Mouse (Mus musculus): ENCODE results near the gene AC140267.1. TPM values are rescaled to one million over a fixed set of nuclear protein-coding genes. Genes with fewer than 3 reads are reported as not detected.
A peak's percentile ranks its signal among the peaks of the same experiment; 100 is the strongest.

The AC140267.1 gene
- polyA plus RNA-seq, 1 experiment from 2014 or later: 5.0 TPM

DNA sequence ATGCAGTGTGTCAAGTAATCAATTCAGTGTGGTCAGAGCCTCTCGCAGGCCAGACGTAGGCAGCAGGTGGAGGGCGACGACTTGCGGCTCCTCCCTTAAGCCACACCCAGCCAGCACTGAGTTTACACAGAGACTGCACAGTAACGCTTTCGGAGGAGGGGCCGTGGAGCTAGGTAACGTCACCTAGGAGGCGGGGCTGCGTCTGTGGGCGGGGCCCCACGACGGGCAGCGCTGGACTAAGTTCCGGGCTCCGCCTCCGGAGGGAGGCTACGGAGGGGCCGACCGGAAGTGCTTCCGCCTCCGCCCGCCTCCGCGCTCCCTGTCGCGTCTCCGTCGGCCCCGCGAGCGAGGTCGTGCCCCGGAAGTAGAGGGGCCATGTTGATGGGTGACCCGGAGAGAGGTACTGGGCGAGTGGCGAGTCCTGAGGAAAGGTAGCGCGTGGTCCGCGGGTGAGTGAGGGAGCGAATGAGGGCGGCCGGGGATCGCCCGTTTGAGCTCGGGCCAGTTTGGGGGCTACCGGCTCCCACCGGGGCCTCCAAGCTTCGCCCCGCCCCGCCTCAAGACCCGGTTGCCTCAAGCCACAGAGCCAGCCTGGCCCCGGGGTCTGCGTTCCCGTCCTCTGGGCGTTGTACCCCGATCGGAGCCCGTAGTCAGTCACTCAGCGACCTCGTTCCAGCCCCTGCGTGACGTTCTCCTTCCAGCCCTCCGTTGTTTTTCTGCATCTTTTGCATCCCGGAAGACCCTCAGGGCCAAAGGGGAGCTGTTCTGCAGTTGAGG, 1.7 kb upstream of the AC140267.1 start, which contains the start of gene Mief1:
TSS of gene Mief1 (plus strand) at position 286 of the 777 bp plus-strand sequence.
- Histone ChIP-seq H3K4me1 (peaks cover 31% of the 10 kb centered on the region), H3K4me3 (peak within 1 kb of the TSS; percentile 84), H3K9me3 (replicated peaks) (no peaks in the 10 kb centered on the region), H3K27me3 (ENCODE audit: low read depth, poor library complexity, severe bottlenecking) (peaks cover 12% of the 10 kb centered on the region; the same call in 1 of the 2 replicates), H3K27ac (replicated peaks) (peak within 1 kb of the TSS; percentile 93), H3K36me3 (peaks cover 36% of the 10 kb centered on the region)
- WGBS: under 1% methylated on average over 67 of the region's 67 CpGs
- peak; percentile 97 for DNase-seq (ENCODE audit: low spot score)

- no peaks in the 10 kb centered on the region for H3K27me3 ChIP-seq (ENCODE audit: low read depth, poor library complexity, severe bottlenecking)
- H3K9me3 ChIP-seq (replicated peaks): no peaks in the 10 kb centered on the region
- H3K36me3 ChIP-seq: peaks cover 91% of the 10 kb centered on the region
- WGBS: 91% methylated on average over 12 of the region's 12 CpGs
- DNase-seq (ENCODE audit: low spot score): no peak
- H3K4me1 ChIP-seq: no peaks in the 10 kb centered on the region
- H3K27ac ChIP-seq (replicated peaks): no peak overlapping the region
- H3K4me3 ChIP-seq: no peak overlapping the region
These were observed 12.5 kb downstream of the AC140267.1 start for GRCm38 (mm10) chr15:80248135-80248534.

DNA sequence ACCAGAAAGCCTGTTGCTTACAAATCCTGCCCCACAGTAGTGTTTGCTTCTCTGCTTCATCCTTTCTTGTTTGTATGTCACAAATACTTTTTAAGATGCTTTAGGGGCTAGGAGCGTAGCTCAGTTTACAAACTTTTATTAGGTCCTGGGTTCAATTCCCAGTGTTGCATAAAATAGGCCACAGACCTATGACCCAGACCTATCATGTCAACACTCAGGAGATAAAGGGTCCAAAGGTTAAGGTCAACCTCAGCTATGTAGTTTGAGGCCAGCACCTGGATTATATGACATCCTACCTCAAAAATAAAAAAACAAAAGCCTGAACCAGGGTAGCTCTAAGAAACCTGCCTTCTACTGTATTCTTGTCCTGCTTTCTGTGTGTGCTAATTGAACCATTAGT, 13.0 kb downstream of the AC140267.1 start:
- H3K27me3 ChIP-seq (ENCODE audit: low read depth, poor library complexity, severe bottlenecking): no peaks in the 10 kb centered on the region
- H3K4me3 ChIP-seq: no peak overlapping the region
- no peak for DNase-seq (ENCODE audit: low spot score)
- H3K4me1 ChIP-seq: peaks cover 2% of the 10 kb centered on the region; the same call in 1 of the 2 replicates
- no peaks in the 10 kb centered on the region for H3K9me3 ChIP-seq (replicated peaks)
- no peak overlapping the region for H3K27ac ChIP-seq (replicated peaks)
- WGBS: 94% methylated on average over 1 of the region's 1 CpGs
- H3K36me3 ChIP-seq: peaks cover 91% of the 10 kb centered on the region

DNA sequence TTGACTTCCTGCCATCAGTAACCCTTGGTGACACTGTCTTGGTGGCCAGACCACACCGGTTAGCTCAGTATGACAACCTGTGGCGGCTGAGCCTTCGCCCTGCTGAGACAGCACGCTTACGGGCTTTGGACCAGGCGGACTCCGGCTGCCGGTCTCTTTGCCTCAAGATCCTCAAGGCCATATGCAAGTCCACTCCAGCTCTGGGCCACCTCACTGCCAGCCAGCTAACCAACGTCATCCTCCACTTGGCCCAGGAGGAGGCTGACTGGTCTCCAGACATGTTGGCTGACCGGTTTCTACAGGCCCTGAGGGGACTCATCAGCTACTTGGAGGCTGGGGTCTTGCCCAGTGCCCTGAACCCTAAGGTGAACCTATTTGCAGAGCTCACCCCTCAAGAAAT, 14.0 kb downstream of the AC140267.1 start:
- WGBS: 93% methylated on average over 10 of the region's 10 CpGs
- peaks cover 80% of the 10 kb centered on the region for H3K36me3 ChIP-seq
- no peaks in the 10 kb centered on the region for H3K27me3 ChIP-seq (ENCODE audit: low read depth, poor library complexity, severe bottlenecking)
- no peaks in the 10 kb centered on the region for H3K9me3 ChIP-seq (replicated peaks)
- peaks cover 13% of the 10 kb centered on the region for H3K4me1 ChIP-seq
- no peak overlapping the region for H3K4me3 ChIP-seq
- H3K27ac ChIP-seq (replicated peaks): no peak overlapping the region
- DNase-seq (ENCODE audit: low spot score): no peak

DNA sequence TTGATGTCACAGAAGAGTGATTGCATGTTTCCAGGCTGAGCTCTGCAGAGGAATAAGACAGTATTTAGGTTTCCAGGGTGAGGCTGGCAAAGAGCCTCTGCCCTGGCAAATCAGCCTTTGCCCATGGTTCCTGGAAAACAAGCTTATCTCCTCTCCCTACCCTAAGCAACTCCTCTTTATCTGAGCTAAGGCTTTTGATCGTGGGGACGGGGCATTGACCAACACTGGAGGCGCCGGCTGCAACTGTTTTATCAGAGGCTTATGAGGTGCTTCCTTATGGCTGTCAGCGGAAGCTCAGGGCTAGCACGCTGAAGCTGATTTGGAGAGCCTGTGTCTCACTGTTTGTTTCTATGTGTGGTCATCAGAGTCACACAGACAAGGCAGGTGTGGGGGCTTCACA, 15.0 kb downstream of the AC140267.1 start:
- Histone ChIP-seq H3K27me3 (ENCODE audit: low read depth, poor library complexity, severe bottlenecking) (no peaks in the 10 kb centered on the region), H3K9me3 (replicated peaks) (no peaks in the 10 kb centered on the region), H3K4me3 (no peak overlapping the region), H3K36me3 (peaks cover 73% of the 10 kb centered on the region), H3K27ac (replicated peaks) (no peak overlapping the region), H3K4me1 (peaks cover 15% of the 10 kb centered on the region)
- 93% methylated on average over 6 of the region's 6 CpGs for WGBS
- DNase-seq (ENCODE audit: low spot score): no peak

DNA sequence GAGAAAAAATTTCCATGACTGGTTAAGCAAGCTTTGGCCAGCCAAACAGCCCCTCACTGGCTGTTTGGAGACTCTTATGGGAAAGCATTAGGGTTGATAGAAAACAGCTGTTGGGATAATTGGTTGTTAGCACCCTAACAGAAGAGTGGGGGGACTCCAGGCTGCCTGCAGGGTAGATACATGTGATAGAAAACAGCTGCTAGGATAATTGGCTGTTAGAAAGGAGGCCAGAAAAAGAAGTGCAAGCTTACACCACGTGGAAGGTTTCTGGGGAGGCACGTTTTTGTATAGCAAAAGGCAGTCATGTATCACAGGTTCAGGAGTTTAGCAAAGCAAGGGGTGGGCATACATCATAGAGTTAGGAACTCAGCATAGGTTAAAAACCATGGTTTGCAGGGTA, 17.9 kb downstream of the AC140267.1 start:
- Histone ChIP-seq H3K4me1 (peaks cover 38% of the 10 kb centered on the region), H3K9me3 (replicated peaks) (no peaks in the 10 kb centered on the region), H3K27ac (replicated peaks) (peak overlapping the region; percentile 100), H3K4me3 (no peak overlapping the region), H3K27me3 (ENCODE audit: low read depth, poor library complexity, severe bottlenecking) (no peaks in the 10 kb centered on the region), H3K36me3 (peaks cover 71% of the 10 kb centered on the region)
- WGBS: 48% methylated on average over 2 of the region's 2 CpGs
- DNase-seq (ENCODE audit: low spot score): no peak

- Histone ChIP-seq H3K4me3 (peak overlapping the region; percentile 72), H3K27ac (replicated peaks) (peak overlapping the region; percentile 100), H3K36me3 (peaks cover 71% of the 10 kb centered on the region), H3K27me3 (ENCODE audit: low read depth, poor library complexity, severe bottlenecking) (no peaks in the 10 kb centered on the region), H3K9me3 (replicated peaks) (no peaks in the 10 kb centered on the region), H3K4me1 (peaks cover 42% of the 10 kb centered on the region)
- no peak for DNase-seq (ENCODE audit: low spot score)
- 55% methylated on average over 6 of the region's 6 CpGs for WGBS
These were observed 18.6 kb downstream of the AC140267.1 start for GRCm38 (mm10) chr15:80254207-80254606.

GRCm38 (mm10) chr15:80254847-80255645, 19.4 kb downstream of the AC140267.1 start, which contains the start of gene Atf4:
Gene Atf4, plus strand, starts transcription at chr15:80255184.
- peak; percentile 97 for DNase-seq (ENCODE audit: low spot score)
- Histone ChIP-seq H3K27ac (replicated peaks) (peak within 1 kb of the TSS; percentile 100), H3K36me3 (peaks cover 71% of the 10 kb centered on the region), H3K4me3 (peak within 1 kb of the TSS; percentile 72), H3K9me3 (replicated peaks) (no peaks in the 10 kb centered on the region), H3K4me1 (peaks cover 48% of the 10 kb centered on the region), H3K27me3 (ENCODE audit: low read depth, poor library complexity, severe bottlenecking) (no peaks in the 10 kb centered on the region)
- WGBS: under 1% methylated on average over 62 of the region's 62 CpGs

DNA sequence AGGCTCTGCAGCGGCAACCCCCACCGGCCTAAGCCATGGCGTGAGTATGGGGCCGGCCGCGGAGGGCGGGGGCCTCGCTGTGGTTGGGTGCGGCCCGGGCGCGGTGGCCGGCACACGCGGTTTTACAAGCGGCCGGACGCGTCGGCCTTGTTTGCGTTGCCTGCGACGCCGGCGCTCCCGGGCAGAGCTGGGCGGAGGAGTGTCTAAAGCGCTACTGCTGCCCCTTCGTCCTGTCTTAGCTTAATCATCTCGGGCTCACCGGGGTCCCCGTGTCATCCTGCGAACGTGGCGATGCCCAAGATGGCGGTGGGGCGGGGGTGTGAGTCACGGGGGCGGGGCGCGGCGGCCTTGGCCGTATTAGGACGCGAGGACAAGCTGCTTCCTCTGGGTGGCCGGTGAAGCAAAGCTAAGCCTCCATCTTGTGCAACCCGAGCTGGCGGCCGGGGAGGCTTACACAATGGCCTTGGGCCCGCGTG, 20.0 kb downstream of the AC140267.1 start:
- DNase-seq (ENCODE audit: low spot score): peak; percentile 86
- WGBS: under 1% methylated on average over 51 of the region's 51 CpGs
- peaks cover 71% of the 10 kb centered on the region for H3K36me3 ChIP-seq
- peak overlapping the region; percentile 100 for H3K27ac ChIP-seq (replicated peaks)
- H3K9me3 ChIP-seq (replicated peaks): no peaks in the 10 kb centered on the region
- peak overlapping the region; percentile 72 for H3K4me3 ChIP-seq
- H3K4me1 ChIP-seq: peaks cover 48% of the 10 kb centered on the region
- H3K27me3 ChIP-seq (ENCODE audit: low read depth, poor library complexity, severe bottlenecking): no peaks in the 10 kb centered on the region

DNA sequence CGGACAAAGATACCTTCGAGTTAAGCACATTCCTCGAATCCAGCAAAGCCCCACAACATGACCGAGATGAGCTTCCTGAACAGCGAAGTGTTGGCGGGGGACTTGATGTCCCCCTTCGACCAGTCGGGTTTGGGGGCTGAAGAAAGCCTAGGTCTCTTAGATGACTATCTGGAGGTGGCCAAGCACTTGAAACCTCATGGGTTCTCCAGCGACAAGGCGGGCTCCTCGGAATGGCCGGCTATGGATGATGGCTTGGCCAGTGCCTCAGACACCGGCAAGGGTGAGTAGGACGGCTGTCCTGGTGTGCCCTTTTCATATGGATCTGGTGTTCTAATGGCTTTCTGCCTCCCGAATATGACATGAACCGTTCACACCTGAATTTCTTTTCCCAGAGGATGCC, 20.6 kb downstream of the AC140267.1 start:
- Histone ChIP-seq H3K27me3 (ENCODE audit: low read depth, poor library complexity, severe bottlenecking) (no peaks in the 10 kb centered on the region), H3K4me1 (peaks cover 48% of the 10 kb centered on the region), H3K36me3 (peaks cover 71% of the 10 kb centered on the region), H3K9me3 (replicated peaks) (no peaks in the 10 kb centered on the region), H3K27ac (replicated peaks) (peak overlapping the region; percentile 100), H3K4me3 (peak overlapping the region; percentile 72)
- WGBS: 15% methylated on average over 16 of the region's 16 CpGs
- DNase-seq (ENCODE audit: low spot score): no peak

DNA sequence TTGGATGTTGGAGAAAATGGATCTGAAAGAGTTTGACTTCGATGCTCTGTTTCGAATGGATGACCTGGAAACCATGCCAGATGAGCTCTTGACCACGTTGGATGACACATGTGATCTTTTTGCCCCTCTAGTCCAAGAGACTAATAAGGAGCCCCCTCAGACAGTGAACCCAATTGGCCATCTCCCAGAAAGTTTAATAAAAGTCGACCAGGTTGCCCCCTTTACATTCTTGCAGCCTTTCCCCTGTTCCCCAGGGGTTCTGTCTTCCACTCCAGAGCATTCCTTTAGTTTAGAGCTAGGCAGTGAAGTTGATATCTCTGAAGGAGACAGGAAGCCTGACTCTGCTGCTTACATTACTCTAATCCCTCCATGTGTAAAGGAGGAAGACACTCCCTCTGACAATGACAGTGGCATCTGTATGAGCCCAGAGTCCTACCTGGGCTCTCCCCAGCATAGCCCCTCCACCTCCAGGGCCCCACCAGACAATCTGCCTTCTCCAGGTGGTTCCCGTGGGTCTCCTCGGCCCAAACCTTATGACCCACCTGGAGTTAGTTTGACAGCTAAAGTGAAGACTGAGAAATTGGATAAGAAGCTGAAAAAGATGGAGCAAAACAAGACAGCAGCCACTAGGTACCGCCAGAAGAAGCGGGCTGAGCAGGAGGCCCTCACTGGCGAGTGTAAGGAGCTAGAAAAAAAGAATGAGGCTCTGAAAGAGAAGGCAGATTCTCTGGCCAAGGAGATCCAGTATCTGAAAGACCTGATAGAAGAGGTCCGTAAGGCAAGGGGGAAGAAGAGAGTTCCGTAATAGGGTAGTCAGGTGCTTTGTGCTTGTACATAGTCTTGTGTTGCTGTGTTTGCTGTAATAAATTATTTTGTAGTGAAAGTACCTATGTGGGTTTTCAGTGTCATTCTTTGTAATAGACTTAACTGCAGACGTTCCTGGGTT, 21.3 kb downstream of the AC140267.1 start:
- H3K36me3 ChIP-seq: peaks cover 68% of the 10 kb centered on the region
- H3K4me1 ChIP-seq: peaks cover 48% of the 10 kb centered on the region

More for the DNA sequence above, 21.3 kb downstream of the AC140267.1 start:
- DNase-seq (ENCODE audit: low spot score): no peak
- Histone ChIP-seq H3K4me3 (peak overlapping the region; percentile 72), H3K27ac (replicated peaks) (peak overlapping the region; percentile 100), H3K27me3 (ENCODE audit: low read depth, poor library complexity, severe bottlenecking) (no peaks in the 10 kb centered on the region), H3K9me3 (replicated peaks) (no peaks in the 10 kb centered on the region)
- WGBS: 75% methylated on average over 12 of the region's 12 CpGs
